Mouse (Mus musculus) mature B cell (primary cell): Measurements from ENCODE around the gene Rhbdf1.

ENCODE experiments used
- in situ Hi-C: fragments of 300-500 bp; cut with MboI; formaldehyde crosslinking; loops from 2 replicates; pipeline ENCODE4 v1.14.3; 2019

Gene Rhbdf1

DNA sequence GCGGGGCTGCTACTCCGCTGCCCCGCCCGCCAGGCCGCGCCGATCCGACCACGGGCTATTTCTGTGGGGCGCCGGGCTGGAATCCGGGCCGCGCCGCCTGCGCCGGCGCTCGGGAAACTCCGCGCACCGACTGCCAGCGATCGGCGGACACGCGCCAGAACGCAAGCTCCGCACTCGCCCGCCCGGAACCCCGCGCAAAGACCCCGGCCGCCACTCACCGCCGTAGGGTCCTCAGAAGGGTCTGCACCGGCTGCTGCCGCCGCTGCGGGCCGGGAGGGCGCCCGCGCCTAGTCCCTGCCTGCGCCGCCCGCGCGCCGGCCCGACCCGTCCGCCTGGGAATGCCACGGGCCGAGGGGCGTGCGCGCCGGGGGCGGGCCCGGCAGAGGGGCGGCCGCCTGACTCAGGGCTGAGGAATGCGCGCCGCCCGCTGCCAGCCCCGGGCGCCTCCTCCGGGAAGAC is at the start of gene Rhbdf1:
TSS of gene Rhbdf1 (minus strand) at position 350 of the 459 bp plus-strand sequence.
- in situ Hi-C loops: no loop called here

- in situ Hi-C loops: no loop called here
Observed at GRCm38 (mm10) chr11:32271178-32271577, 49.1 kb upstream of the Rhbdf1 start.

- in situ Hi-C loops: no loop called here
Observed at GRCm38 (mm10) chr11:32268952-32269351, 46.9 kb upstream of the Rhbdf1 start.

- in situ Hi-C loops: no loop called here
Observed at GRCm38 (mm10) chr11:32267964-32268363, 45.9 kb upstream of the Rhbdf1 start.

- in situ Hi-C loops: no loop called here
Observed at GRCm38 (mm10) chr11:32267188-32267884, 45.2 kb upstream of the Rhbdf1 start, which contains the start of gene Nprl3. Gene Nprl3, minus strand, starts transcription at chr11:32267707.

GRCm38 (mm10) chr11:32266776-32267175 is 44.7 kb upstream of the Rhbdf1 start:
- in situ Hi-C loops: no loop called here

DNA sequence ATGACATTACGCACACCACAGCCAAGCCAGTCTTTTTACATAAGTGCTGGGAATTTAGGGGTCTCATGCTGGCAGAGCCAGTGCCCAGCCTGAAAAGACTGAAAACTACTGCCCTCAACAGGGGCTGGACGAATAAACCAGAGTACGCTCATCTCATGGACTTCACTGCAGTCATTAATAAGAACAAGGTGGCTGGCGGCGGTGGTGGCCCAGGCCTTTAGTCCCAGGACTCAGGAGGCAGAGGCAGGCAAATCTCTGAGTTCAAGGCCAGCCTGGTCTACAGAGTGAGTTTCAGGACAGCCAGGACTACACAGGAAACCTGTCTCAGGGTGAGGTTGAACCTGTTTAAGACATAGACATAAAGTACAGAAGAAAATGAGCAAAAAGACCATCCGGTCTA is 44.1 kb upstream of the Rhbdf1 start:
- in situ Hi-C loops: no loop called here

DNA sequence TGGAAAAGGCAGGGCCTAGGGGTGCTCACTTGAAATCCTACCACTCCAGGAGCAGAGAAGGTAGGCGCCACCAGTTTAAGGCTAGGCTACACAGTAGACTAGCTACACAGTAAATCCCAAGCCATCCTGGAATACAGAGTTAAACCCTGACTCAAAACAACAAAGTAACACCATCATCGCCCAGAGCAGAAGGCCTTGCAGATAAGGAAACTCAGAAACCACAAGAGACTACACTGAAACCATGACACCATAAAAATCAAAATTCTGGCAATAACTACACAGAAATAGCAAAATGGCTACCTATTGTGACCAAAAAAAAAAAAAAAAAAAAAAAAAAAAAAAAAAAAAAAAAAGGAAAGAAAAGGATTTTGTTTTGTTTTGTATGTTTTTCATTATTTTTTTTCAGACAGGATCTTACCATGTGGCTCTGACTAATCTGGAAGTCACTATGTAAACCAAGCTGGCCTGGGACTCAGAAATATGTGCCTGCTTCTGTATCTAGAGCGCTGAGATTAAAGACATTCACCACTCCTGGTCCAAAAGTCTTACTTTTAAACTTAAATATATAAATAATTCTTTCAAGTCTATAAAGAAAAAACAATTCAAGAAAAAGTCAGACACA is 43.1 kb upstream of the Rhbdf1 start:
- in situ Hi-C loops: no loop called here

DNA sequence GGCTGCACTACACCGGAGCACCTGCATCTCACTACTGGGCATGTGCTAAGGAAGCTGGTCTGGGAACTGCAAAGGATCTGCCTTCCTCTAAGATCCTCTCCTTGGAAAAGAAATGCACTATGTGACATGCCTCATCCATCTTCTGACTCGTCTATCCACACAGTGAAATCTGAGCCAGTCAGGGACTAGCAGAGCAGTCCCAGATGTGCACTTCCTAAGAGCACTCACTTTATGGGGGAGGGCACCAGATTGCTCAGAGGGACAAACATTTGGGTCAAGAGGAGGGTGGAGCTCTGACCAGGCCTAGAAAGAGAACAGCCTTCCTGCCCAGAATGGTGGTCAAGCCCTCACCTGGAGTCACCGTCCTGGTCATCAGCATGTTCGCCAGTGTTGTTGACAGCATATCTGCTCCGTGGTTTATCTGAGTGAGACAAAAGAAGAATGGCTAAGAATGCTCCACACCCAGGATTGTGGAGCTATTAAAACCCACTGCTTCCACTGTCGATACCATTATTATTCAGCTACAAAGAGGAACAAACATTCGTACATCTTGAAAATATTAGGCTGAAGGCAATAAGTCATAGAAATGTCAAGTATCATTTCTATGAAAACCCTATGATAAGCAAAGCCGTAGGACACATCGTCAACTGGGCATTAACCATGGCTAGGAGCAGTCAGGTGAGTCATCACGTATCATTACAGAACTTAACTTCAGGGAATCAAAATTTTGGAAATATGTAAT is 40.7 kb upstream of the Rhbdf1 start:
- in situ Hi-C loops: no loop called here

DNA sequence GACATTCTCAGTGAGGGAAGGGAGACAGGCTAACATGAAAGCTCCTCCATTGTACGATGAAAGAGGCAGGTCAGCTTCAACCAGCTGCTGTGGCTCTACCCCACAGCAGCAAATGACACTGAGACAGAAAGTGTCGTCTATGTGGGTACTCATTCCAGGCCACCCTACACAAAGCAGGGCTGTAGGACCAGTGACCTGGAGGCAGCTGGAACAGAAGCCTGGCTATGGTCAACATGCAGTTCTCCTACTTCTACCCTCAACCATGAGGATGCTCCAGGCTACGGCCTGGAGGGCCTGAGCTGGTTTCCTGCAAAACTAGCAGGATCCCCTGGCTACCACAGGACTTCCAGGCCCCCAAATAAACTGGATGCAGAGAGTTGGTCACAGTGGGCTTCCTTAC is 34.5 kb upstream of the Rhbdf1 start:
- in situ Hi-C loops: no loop called here

GRCm38 (mm10) chr11:32256146-32256545 is 34.0 kb upstream of the Rhbdf1 start:
- in situ Hi-C loops: no loop called here

GRCm38 (mm10) chr11:32253121-32253520 is 31.0 kb upstream of the Rhbdf1 start:
- in situ Hi-C loops: no loop called here

- in situ Hi-C loops: no loop called here
Observed at GRCm38 (mm10) chr11:32250880-32251763, 29.0 kb upstream of the Rhbdf1 start.

DNA sequence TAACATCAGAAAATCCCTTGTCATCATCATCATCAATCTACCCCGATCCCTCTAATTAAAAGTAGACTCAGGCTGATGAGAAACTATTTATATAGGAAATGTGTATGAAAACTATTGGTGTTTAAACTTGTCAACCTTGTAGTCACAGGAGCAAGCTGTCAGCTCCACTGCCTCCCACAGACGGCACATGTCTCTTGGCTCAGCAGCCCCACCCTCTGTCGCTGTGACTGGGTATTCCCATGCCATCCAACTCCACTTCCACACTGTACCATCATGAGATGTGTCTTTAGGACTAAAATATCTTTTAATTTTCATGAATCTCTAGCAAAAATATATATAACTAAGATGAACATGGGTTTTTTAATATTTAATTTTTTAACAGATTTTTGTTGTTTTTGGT is 26.2 kb upstream of the Rhbdf1 start:
- in situ Hi-C loops: no loop called here

GRCm38 (mm10) chr11:32247068-32247467 is 25.0 kb upstream of the Rhbdf1 start:
- in situ Hi-C loops: no loop called here

DNA sequence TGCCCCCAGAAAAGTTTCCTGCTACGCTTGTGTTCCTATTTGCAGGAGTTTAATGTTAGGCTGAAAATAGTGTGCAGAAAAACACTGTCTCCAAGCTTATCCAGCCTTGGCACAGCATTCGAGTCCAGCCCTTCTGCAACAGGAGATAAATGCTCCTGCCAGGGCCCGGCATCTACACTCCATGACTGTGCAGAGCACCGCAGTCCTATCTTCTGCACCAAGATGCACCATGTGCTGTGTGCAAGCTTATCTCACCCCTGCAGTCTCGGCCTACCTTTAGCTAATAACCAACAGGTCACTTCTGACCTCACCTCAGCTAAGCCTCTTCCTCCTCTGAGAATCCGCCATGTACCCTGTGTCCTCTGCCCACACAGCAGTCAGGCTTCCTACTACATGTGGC is 23.5 kb upstream of the Rhbdf1 start:
- in situ Hi-C loops: no loop called here

- in situ Hi-C loops: no loop called here
Observed at GRCm38 (mm10) chr11:32244617-32245016, 22.5 kb upstream of the Rhbdf1 start.

DNA sequence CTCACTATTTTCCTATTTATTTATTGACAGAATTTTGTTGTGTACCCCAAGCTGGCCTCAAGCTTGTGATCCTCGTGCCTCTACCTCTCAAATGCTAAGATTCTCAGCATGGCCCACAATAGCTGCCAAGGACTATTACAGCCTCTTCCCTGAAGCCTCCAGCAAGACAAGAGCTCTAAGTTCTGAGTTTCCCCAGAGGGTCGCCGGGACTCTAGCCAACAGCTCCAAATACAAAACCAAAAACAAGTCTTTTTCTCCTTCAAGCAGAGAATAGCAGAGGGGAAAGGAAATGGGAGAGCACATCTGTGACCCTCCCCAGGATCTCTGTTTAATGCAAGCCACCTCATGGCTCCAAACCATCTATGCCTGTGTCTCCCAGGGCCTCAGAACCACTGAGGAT is 22.0 kb upstream of the Rhbdf1 start:
- in situ Hi-C loops: no loop called here

GRCm38 (mm10) chr11:32243205-32243955 is 21.3 kb upstream of the Rhbdf1 start:
- in situ Hi-C loops: no loop called here

DNA sequence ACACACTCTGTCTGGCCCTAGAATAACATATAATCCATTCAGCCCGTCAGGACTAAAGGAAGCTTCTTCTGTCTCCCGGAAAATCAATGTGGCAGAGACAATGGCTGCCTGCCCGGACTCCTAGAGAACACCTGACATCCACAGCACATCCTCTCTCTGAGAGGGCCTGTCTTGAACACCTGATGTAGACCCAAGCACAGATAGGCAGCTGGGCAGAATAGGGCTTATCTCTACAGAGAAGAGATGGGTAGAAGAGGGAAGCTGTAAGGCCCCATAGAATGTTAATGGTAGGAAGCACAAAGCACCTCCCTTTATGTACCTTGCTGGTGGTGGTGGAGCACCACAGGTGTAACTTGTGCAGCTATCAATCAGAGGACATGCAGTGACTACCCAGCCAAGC is 20.1 kb upstream of the Rhbdf1 start:
- in situ Hi-C loops: no loop called here

DNA sequence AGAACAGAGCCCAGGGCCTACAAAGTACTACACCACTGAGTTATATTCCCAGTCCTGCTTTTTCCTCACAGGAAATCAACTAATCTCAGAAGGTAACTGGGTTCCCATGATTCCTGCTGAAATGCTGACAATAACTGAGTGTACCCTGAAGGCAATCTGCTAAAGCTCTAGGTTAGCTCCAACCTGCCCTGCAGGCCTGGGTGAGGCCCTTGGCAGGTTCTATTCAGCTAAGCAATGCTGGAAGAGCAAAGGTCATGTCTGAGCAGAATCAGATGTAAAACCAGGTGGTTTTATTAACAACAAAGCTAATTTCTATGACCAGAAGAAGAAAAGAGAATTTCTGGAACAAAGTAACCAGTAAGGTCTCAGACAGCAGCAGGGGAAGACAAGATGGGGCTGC is 19.3 kb upstream of the Rhbdf1 start:
- in situ Hi-C loops: no loop called here
